Mouse (Mus musculus) heart, embryonic 11.5 days (tissue): ENCODE data around the gene Zfp568. TPM values are rescaled to one million over a fixed set of nuclear protein-coding genes. Genes with fewer than 3 reads are reported as not detected.

ENCODE experiments used
- ATAC-seq: fragments of 200-750 bp; cut with Nextera tagmentation; replicated peaks from 2 replicates; pipeline ENCODE4 v1.8.0; 2017; ENCODE audit warnings: moderate library complexity; ENCODE audit not compliant: insufficient number of reproducible peaks, low FRiP score, low TSS enrichment
- H3K27ac ChIP-seq: fragments of 300-500 bp; sonication (generic); 2 replicates; pipeline ENCODE4 v1.5.1; 2014; ENCODE audit warnings: mild to moderate bottlenecking, low read depth, low read length
- H3K27me3 ChIP-seq: fragments of 300-500 bp; sonication (generic); 2 replicates; pipeline ENCODE4 v1.6.1; 2014; ENCODE audit warnings: mild to moderate bottlenecking, low read length, mixed read lengths; ENCODE audit not compliant: control insufficient read depth, insufficient read depth
- H3K36me3 ChIP-seq: fragments of 300-500 bp; sonication (generic); 2 replicates; pipeline ENCODE4 v1.6.1; 2014; ENCODE audit warnings: mild to moderate bottlenecking, low read length, moderate library complexity, mixed read lengths; ENCODE audit not compliant: control insufficient read depth, insufficient read depth
- H3K4me1 ChIP-seq: fragments of 300-500 bp; sonication (generic); 2 replicates; pipeline ENCODE4 v1.6.1; 2014; ENCODE audit warnings: low read length; ENCODE audit not compliant: control insufficient read depth, insufficient read depth
- H3K4me2 ChIP-seq: fragments of 300-500 bp; sonication (generic); 2 replicates; pipeline ENCODE4 v1.6.1; 2014; ENCODE audit warnings: mild to moderate bottlenecking, moderate library complexity
- H3K4me3 ChIP-seq: fragments of 300-500 bp; sonication (generic); 2 replicates; pipeline ENCODE4 v1.5.1; 2014; ENCODE audit warnings: low read depth, low read length
- H3K9ac ChIP-seq: fragments of 300-500 bp; sonication (generic); 2 replicates; pipeline ENCODE4 v1.6.1; 2014; ENCODE audit warnings: mild to moderate bottlenecking, low read depth, low read length, moderate library complexity
- H3K9me3 ChIP-seq: fragments of 300-500 bp; sonication (generic); replicated peaks from 2 replicates; pipeline ENCODE4 v1.6.1; 2016; ENCODE audit warnings: low read length; ENCODE audit not compliant: control insufficient read depth
- WGBS: fragments of 180-500 bp; shearing (Covaris S2); extraction: QIAGEN DNeasy Blood & Tissue Kit; methylation state at CpG from one replicate; pipeline ENCODE4 v1.1.7; 2014; ENCODE audit not compliant: insufficient replicate concordance; 5-methylcytosine and 5-hydroxymethylcytosine counted together
- polyA plus RNA-seq: library from polyadenylated mRNA; unstranded; fragments of >200 nt; fragmentation: Nextera tagmentation; extraction: Ambion mirVana; gene quantifications from 2 replicates; pipeline ENCODE4 v1.2.1, GENCODE M21; 2014

Zfp568 gene
- polyA plus RNA-seq, 1 experiment from 2014 or later, result 30.4 TPM

DNA sequence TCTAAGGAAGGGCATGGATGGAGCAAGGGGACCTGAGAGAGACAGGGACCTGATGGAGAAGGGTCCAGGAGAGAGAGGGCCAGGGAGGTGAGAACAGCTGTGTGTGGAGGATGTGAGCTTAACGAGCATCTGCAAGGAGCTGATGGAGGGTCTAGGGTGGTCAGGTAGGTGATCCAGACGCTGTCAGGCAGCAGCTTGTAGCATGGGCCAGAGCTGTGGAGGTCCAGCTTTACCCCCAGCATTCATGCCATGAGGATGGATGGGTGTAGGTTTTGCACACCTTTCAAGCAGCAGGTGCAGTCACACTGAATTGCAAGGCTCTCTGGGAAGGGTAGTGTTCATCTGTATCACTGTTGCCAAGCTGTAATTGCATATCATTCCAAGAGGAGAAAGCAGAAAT lies 35.8 kb downstream of the Zfp568 start:
- Histone ChIP-seq H3K9ac (no peak overlapping the region), H3K27ac (no peak overlapping the region), H3K27me3 (no peaks in the 10 kb centered on the region), H3K4me3 (no peak overlapping the region), H3K9me3 (no peaks in the 10 kb centered on the region), H3K4me1 (no peaks in the 10 kb centered on the region), H3K4me2 (no peak overlapping the region), H3K36me3 (peaks cover 62% of the 10 kb centered on the region)
- WGBS, result 86% methylated on average over 2 of the region's 2 CpGs
- no peak for ATAC-seq

GRCm38 (mm10) chr7:30023324-30023723 lies 39.6 kb downstream of the Zfp568 start:
- ATAC-seq, result no peak
- Histone ChIP-seq H3K4me2 (no peak overlapping the region), H3K27ac (no peak overlapping the region), H3K9ac (no peak overlapping the region), H3K9me3 (no peaks in the 10 kb centered on the region), H3K27me3 (no peaks in the 10 kb centered on the region), H3K4me1 (no peaks in the 10 kb centered on the region), H3K36me3 (peaks cover 42% of the 10 kb centered on the region), H3K4me3 (no peak overlapping the region)
- 94% methylated on average over 9 of the region's 9 CpGs for WGBS

DNA sequence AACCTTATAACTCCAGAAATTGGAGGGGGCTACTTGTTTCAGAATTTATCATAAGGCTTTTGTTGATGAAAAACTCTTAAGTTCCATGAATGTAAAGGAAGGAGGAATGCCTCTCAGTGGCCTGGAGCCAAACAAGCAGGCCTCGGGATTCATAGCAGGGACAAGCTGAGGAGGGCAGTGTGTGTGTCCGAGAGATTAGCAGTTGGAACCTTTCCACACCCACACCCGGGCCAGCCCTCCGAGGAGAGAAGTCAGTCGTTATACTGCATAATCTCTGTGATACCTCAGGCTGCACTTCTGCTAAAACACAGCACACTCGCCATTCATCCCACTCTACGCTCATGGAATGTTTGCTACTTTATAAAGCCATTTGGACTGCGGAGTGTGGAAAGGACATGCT lies 40.0 kb downstream of the Zfp568 start:
- Histone ChIP-seq H3K9ac (no peak overlapping the region), H3K4me2 (no peak overlapping the region), H3K4me1 (no peaks in the 10 kb centered on the region), H3K27ac (no peak overlapping the region), H3K36me3 (peaks cover 37% of the 10 kb centered on the region), H3K9me3 (no peaks in the 10 kb centered on the region), H3K27me3 (no peaks in the 10 kb centered on the region), H3K4me3 (no peak overlapping the region)
- ATAC-seq, result no peak
- 71% methylated on average over 8 of the region's 8 CpGs for WGBS

GRCm38 (mm10) chr7:30025358-30025757 lies 41.6 kb downstream of the Zfp568 start:
- H3K4me1 ChIP-seq, result no peaks in the 10 kb centered on the region
- no peaks in the 10 kb centered on the region for H3K27me3 ChIP-seq
- H3K27ac ChIP-seq, result no peak overlapping the region
- no peak overlapping the region for H3K4me2 ChIP-seq
- no peak for ATAC-seq
- H3K36me3 ChIP-seq, result peaks cover 36% of the 10 kb centered on the region
- H3K4me3 ChIP-seq, result no peak overlapping the region
- no peak overlapping the region for H3K9ac ChIP-seq
- no peaks in the 10 kb centered on the region for H3K9me3 ChIP-seq
- WGBS, result 84% methylated on average over 5 of the region's 5 CpGs

DNA sequence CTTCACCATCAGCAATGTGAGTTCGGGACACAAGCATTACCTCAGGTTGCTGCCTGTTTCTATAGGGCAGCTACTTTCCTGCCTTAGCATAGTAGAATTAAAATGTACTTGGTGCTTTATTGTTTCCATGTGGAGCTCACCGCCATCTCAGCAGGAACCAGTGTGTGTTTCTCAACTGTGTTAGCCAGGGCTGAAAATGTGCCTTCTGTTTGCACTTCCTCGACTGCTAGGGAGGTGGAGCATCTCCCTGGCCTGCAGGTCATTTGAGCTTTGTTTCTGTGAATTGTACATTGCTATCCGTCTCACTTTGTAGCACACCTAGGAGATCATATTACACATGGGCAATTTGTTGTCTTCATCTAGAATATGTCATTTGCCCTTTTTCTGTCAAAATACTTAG lies 43.6 kb downstream of the Zfp568 start:
- Histone ChIP-seq H3K36me3 (peaks cover 26% of the 10 kb centered on the region), H3K4me2 (no peak overlapping the region), H3K4me1 (no peaks in the 10 kb centered on the region), H3K4me3 (no peak overlapping the region), H3K9ac (no peak overlapping the region), H3K27ac (no peak overlapping the region), H3K9me3 (no peaks in the 10 kb centered on the region), H3K27me3 (no peaks in the 10 kb centered on the region)
- ATAC-seq, result no peak
- WGBS, result 85% methylated on average over 4 of the region's 4 CpGs

GRCm38 (mm10) chr7:30028572-30028971 lies 44.8 kb downstream of the Zfp568 start:
- 86% methylated on average over 3 of the region's 3 CpGs for WGBS
- ATAC-seq, result no peak
- H3K27ac ChIP-seq, result no peak overlapping the region
- H3K4me1 ChIP-seq, result no peaks in the 10 kb centered on the region
- no peak overlapping the region for H3K9ac ChIP-seq
- H3K36me3 ChIP-seq, result peaks cover 13% of the 10 kb centered on the region
- H3K4me3 ChIP-seq, result no peak overlapping the region
- no peaks in the 10 kb centered on the region for H3K9me3 ChIP-seq
- no peak overlapping the region for H3K4me2 ChIP-seq
- H3K27me3 ChIP-seq, result no peaks in the 10 kb centered on the region

DNA sequence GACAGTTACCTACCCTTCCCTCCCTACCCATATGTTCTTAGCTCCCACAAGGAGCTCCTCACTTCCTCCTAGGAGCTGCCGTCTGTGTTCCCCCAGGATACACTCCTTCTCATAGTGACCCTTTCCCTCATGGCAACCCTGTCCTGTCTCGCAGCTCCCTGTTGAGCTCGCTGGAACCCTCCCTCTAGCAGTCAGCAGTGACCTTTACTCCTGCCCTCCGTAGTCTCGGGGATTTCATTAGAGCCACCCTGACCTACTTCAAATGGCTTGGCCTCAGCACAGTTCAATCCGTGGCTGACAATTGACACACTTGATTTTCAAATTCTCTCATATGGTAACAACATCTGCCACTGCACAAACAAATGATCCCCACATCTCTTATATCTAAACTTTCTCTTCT lies 46.9 kb downstream of the Zfp568 start:
- H3K4me3 ChIP-seq, result no peak overlapping the region

DNA sequence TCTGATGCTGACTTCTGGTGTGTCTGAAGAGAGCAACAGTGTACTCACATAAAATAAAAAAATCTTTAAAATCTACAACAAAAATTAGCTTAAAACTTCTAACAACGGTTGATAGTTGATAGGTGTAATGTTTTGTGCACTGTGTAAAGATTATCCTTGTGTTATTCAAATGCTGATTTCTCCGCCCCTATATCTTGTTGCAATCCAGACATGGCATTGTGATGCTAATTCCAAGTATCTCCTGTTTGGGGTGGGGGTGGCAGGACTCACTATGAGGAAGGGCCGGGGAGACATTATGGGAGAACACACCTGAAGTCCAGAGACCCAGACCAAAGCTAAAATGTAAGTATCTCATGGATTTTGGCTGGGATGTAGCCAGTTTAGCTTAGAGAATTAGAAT lies 47.6 kb downstream of the Zfp568 start:
- no peak overlapping the region for H3K27ac ChIP-seq
- H3K4me1 ChIP-seq, result no peaks in the 10 kb centered on the region
- peaks cover 1% of the 10 kb centered on the region; the same call in 1 of the 2 replicates for H3K36me3 ChIP-seq
- no peaks in the 10 kb centered on the region for H3K9me3 ChIP-seq
- H3K4me2 ChIP-seq, result no peak overlapping the region
- WGBS, result 86% methylated on average over 3 of the region's 3 CpGs
- H3K4me3 ChIP-seq, result no peak overlapping the region
- H3K9ac ChIP-seq, result no peak overlapping the region
- no peaks in the 10 kb centered on the region for H3K27me3 ChIP-seq
- no peak for ATAC-seq

More for the DNA sequence above, 46.9 kb downstream of the Zfp568 start:
- no peaks in the 10 kb centered on the region for H3K27me3 ChIP-seq
- peaks cover 5% of the 10 kb centered on the region; the same call in 1 of the 2 replicates for H3K36me3 ChIP-seq
- no peak overlapping the region for H3K27ac ChIP-seq
- H3K9ac ChIP-seq, result no peak overlapping the region
- WGBS, result 39% methylated on average over 6 of the region's 6 CpGs
- H3K4me1 ChIP-seq, result no peaks in the 10 kb centered on the region
- ATAC-seq, result no peak
- H3K9me3 ChIP-seq, result no peaks in the 10 kb centered on the region
- no peak overlapping the region for H3K4me2 ChIP-seq

GRCm38 (mm10) chr7:30034331-30034730 lies 50.6 kb downstream of the Zfp568 start:
- Histone ChIP-seq H3K4me3 (no peak overlapping the region), H3K36me3 (no peaks in the 10 kb centered on the region), H3K27me3 (no peaks in the 10 kb centered on the region), H3K27ac (no peak overlapping the region), H3K4me2 (no peak overlapping the region), H3K9me3 (no peaks in the 10 kb centered on the region), H3K9ac (no peak overlapping the region), H3K4me1 (no peaks in the 10 kb centered on the region)
- ATAC-seq, result no peak
- WGBS, result 92% methylated on average over 12 of the region's 12 CpGs
